Mouse (Mus musculus): ENCODE measurements around the gene Hsd11b2.

DNA sequence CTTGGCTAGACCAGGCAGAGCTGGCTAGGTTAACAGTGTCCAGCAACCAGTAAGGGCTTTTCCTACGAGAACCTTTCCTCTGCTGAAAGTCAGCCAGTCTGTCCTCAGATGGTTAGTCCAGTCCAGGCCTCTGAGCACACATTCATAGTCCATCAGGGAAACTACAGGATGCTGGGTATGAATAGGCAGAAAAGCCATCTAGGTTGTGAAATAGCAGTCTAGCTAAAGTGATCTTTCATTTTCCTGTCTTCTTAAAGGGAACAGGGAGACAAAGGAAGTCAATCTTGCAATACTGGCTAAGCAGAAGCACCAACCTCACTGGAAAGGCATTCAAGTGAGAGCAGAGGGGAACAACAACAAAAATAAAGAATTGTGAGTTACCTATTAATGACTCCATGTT, 34.3 kb downstream of the Hsd11b2 start:
- TF ChIP-seq POLR2A (IDR thresholded peaks at IDR 0.05; ENCODE audit: insufficient read depth, low read depth, low read length) (no peak), CTCF (IDR thresholded peaks at IDR 0.05; ENCODE audit: insufficient read depth, low read depth, low read length) (no peak)
